Mouse (Mus musculus) megakaryocyte, embryonic 14.5 days (primary cell): ENCODE data around the gene 9230112D13Rik. TPM values are rescaled to one million over a fixed set of nuclear protein-coding genes. Genes with fewer than 3 reads are reported as not detected.

Experiments used
- H3K27me3 ChIP-seq: replicated peaks from 2 replicates; pipeline ENCODE3; 2012; ENCODE audit warnings: inconsistent platforms
- H3K36me3 ChIP-seq: replicated peaks from 2 replicates; pipeline ENCODE3; 2012; ENCODE audit warnings: low read length, inconsistent platforms, mixed read lengths
- H3K4me1 ChIP-seq: 2 replicates; pipeline ENCODE4 v1.6.1; 2012; ENCODE audit warnings: inconsistent platforms
- H3K4me3 ChIP-seq: replicated peaks from 2 replicates; pipeline ENCODE3; 2012; ENCODE audit warnings: moderate library complexity, mild to moderate bottlenecking, inconsistent platforms
- H3K9me3 ChIP-seq: 2 replicates; pipeline ENCODE4 v1.6.1; 2012; ENCODE audit warnings: inconsistent platforms
- FLI1 ChIP-seq: IDR thresholded peaks from 2 replicates; pipeline ENCODE4 v1.6.1; 2012; ENCODE audit warnings: low read length, inconsistent platforms, mixed read lengths
- GATA1 ChIP-seq: IDR thresholded peaks from 3 replicates; pipeline ENCODE4 v1.6.1; 2012; ENCODE audit warnings: mixed read lengths, low read length, inconsistent platforms, borderline replicate concordance
- polyA plus RNA-seq: library from polyadenylated mRNA; stranded (reverse); fragments of >175 nt; gene quantifications from 2 replicates; pipeline ENCODE4 v1.2.3, GENCODE M21; 2012; ENCODE audit warnings: low replicate concordance; ENCODE audit not compliant: insufficient read depth

The 9230112D13Rik gene
- polyA plus RNA-seq, 1 experiment, result not detected

DNA sequence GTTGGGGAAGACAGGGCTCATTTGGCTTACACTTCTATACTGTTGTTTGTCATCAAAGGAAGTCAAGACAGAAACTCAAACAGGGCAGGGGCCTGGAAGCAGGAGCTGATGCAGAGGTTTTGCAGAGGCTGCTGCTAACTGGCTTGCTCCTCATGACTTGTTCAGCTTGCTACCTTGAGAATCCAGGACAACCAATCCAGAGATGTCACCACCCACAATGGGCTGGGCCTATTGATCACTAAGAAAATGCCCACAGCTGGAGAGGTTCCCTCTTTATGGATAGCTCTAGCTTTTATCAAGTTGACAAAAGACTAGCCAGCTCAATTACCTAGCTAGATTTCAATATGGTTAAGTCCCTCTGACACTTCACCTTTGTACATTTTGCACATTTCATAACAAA, 51.0 kb downstream of the 9230112D13Rik start:
- no peak overlapping the region for H3K4me3 ChIP-seq
- no peaks in the 10 kb centered on the region for H3K27me3 ChIP-seq
- H3K9me3 ChIP-seq, result no peaks in the 10 kb centered on the region
- TF ChIP-seq GATA1 (no peak), FLI1 (no peak)
- no peaks in the 10 kb centered on the region for H3K36me3 ChIP-seq
- no peaks in the 10 kb centered on the region for H3K4me1 ChIP-seq

DNA sequence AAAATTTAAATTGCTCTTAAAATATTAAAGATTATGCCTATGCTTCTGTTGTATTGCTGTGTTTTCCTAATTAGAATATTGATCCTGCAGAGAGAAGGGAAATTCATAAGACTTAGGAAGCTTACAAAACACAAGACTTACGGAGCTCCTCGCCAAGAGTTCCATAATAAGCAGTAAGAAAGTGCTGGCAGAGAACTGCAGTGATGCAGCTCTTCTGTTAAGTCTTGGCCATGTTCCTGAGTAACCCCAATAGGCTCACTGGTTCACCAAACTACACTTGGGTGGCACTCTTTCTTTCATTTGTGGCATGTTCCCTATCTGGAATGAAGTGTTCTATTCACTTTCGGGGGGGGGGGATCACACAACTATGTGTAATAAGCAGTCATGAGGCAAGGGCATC, 56.3 kb downstream of the 9230112D13Rik start:
- H3K9me3 ChIP-seq, result no peaks in the 10 kb centered on the region
- H3K4me1 ChIP-seq, result no peaks in the 10 kb centered on the region
- TF ChIP-seq FLI1 (no peak), GATA1 (no peak)
- no peaks in the 10 kb centered on the region for H3K36me3 ChIP-seq
- H3K27me3 ChIP-seq, result no peaks in the 10 kb centered on the region
- H3K4me3 ChIP-seq, result no peak overlapping the region

Other genes with a start within 250 kb of the 9230112D13Rik start
- gene Shld2, start 212.3 kb downstream of the 9230112D13Rik start, polyA plus RNA-seq, result 2.9 TPM in 1 of 2 replicates, not detected in the other
- gene Glud1, start 212.1 kb downstream of the 9230112D13Rik start, polyA plus RNA-seq, result 26.7 and 46.8 TPM in 2 replicates
- not detected in 2 replicates for gene Fam25c, start 167.4 kb downstream of the 9230112D13Rik start, polyA plus RNA-seq
- not detected in 2 replicates for gene Sncg, start 148.0 kb downstream of the 9230112D13Rik start, polyA plus RNA-seq
- not detected in 2 replicates for gene Mmrn2, start 147.3 kb downstream of the 9230112D13Rik start, polyA plus RNA-seq
- 0.36 TPM in 1 of 2 replicates, not detected in the other for gene Bmpr1a, start 19.5 kb downstream of the 9230112D13Rik start, polyA plus RNA-seq
- gene Ldb3, start 65.9 kb upstream of the 9230112D13Rik start, polyA plus RNA-seq, result not detected in 2 replicates
- not detected in 2 replicates for gene Opn4, start 77.3 kb upstream of the 9230112D13Rik start, polyA plus RNA-seq
- 2.2 and 3.7 TPM in 2 replicates for gene Wapl, start 151.1 kb upstream of the 9230112D13Rik start, polyA plus RNA-seq